Mouse (Mus musculus) forebrain, embryonic 15.5 days (tissue): ENCODE measurements around the gene Terb2. TPM values are rescaled to one million over a fixed set of nuclear protein-coding genes. Genes with fewer than 3 reads are reported as not detected.
A peak's percentile ranks its signal among the peaks of the same experiment; 100 is the strongest.
"Not testable (repeated sequence)": the region's sequence is repeated elsewhere in the genome, so short reads cannot be mapped to it uniquely, and the experiment has no call there.

Experiments used
- ATAC-seq: fragments of 200-750 bp; cut with Nextera tagmentation; replicated peaks from 2 replicates; pipeline ENCODE4 v1.8.0; 2017; ENCODE audit warnings: mild to moderate bottlenecking, moderate TSS enrichment, moderate library complexity
- H3K27ac ChIP-seq: fragments of 300-500 bp; sonication (generic); replicated peaks from 2 replicates; pipeline ENCODE4 v1.5.1; 2015; ENCODE audit warnings: mild to moderate bottlenecking, inconsistent platforms
- H3K27me3 ChIP-seq: fragments of 300-500 bp; sonication (generic); 2 replicates; pipeline ENCODE4 v1.6.1; 2015; ENCODE audit warnings: inconsistent platforms
- H3K36me3 ChIP-seq: fragments of 300-500 bp; sonication (generic); 2 replicates; pipeline ENCODE4 v1.6.1; 2015; ENCODE audit warnings: mild to moderate bottlenecking, inconsistent platforms
- H3K4me1 ChIP-seq: fragments of 300-500 bp; sonication (generic); 2 replicates; pipeline ENCODE4 v1.6.1; 2015; ENCODE audit warnings: inconsistent platforms
- H3K4me2 ChIP-seq: fragments of 300-500 bp; sonication (generic); replicated peaks from 2 replicates; pipeline ENCODE4 v1.6.1; 2015; ENCODE audit warnings: mild to moderate bottlenecking, inconsistent platforms
- H3K4me3 ChIP-seq: fragments of 300-500 bp; sonication (generic); 2 replicates; pipeline ENCODE4 v1.5.1; 2015; ENCODE audit warnings: mild to moderate bottlenecking, inconsistent platforms
- H3K9ac ChIP-seq: fragments of 300-500 bp; sonication (generic); replicated peaks from 2 replicates; pipeline ENCODE4 v1.6.1; 2015; ENCODE audit warnings: mild to moderate bottlenecking, inconsistent platforms
- H3K9me3 ChIP-seq: fragments of 300-500 bp; sonication (generic); 2 replicates; pipeline ENCODE4 v1.6.1; 2016; ENCODE audit warnings: inconsistent platforms
- WGBS: fragments of 180-500 bp; shearing (Covaris S2); methylation state at CpG from one replicate; pipeline ENCODE4 v1.1.7; 2015; ENCODE audit warnings: mixed read lengths; 5-methylcytosine and 5-hydroxymethylcytosine counted together
- polyA plus RNA-seq: library from polyadenylated mRNA; unstranded; fragments of >200 nt; fragmentation: Nextera tagmentation; extraction: Ambion mirVana; gene quantifications from 2 replicates; pipeline ENCODE4 v1.2.1, GENCODE M21; 2015

Terb2 gene
- polyA plus RNA-seq, 1 experiment from 2014 or later: not detected

DNA sequence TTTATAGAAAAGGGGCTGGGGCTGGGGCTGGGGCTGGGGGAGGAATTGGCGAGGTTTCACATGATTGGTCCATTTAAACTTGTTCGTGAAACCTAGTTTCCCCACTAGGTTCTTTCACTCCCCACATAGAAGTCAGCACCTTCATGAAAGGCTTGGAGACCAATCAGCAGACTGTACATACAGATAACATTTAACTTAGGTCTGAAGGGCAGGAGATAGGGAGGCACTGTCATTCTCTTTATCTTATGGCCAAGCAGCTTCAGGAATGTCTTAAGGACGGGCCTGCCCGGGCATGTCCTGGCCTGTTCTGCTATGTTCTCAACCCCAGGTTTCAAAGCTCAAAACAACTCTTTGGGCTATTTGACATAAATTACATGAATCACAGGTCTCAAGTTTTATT lies 31.0 kb downstream of the Terb2 start:
- not testable (repeated sequence) for H3K4me3 ChIP-seq, H3K27me3 ChIP-seq, H3K27ac ChIP-seq, H3K4me2 ChIP-seq, H3K9ac ChIP-seq, ATAC-seq, H3K9me3 ChIP-seq, H3K4me1 ChIP-seq, H3K36me3 ChIP-seq
- 93% methylated on average over 4 of the region's 4 CpGs for whole genome bisulfite sequencing

DNA sequence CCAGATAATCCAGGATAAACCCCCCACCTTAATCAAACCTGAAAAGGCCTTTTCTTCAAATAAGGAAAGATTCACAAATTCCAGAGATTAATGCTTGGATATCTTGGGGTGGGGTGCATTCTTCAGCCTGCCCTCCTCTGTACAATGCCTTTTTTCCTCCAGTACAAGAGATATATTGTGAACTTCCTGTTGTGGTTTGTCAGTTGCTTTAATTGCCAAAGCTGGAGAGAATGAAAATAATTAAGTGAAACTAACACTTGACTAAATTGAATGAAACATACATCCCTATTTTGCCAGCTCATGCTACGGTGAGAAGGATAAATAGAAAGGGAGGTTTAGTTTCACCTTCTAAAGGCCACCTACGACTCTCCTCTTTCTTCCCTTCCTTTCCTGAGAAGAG lies 32.2 kb downstream of the Terb2 start:
- H3K27me3 ChIP-seq: no peaks in the 10 kb centered on the region
- no peaks in the 10 kb centered on the region for H3K4me1 ChIP-seq
- H3K4me2 ChIP-seq: no peak overlapping the region
- no peak overlapping the region for H3K4me3 ChIP-seq
- no peak for ATAC-seq
- H3K9me3 ChIP-seq: no peaks in the 10 kb centered on the region
- H3K36me3 ChIP-seq: no peaks in the 10 kb centered on the region
- H3K9ac ChIP-seq: no peak overlapping the region
- no peak overlapping the region for H3K27ac ChIP-seq
- 54% methylated on average over 2 of the region's 2 CpGs for WGBS

DNA sequence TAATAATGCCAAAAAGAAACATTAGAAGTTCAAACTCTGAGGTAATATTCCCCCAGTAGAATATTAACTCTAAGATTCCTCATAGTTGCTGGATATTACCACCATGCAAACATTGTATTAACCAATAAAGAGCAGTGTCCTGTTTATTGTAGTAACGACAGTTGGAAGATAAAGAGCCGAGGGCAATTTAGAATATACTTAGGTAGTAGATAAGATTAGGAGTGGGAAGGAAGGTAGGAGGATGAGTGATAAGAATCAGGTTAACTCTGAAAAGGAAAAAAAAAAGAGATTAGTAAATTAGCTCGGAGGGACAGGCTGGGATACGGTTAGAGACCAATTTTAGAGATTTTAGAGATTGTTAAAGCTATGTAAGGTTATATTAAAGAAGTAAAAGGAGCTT lies 35.3 kb downstream of the Terb2 start:
- Histone ChIP-seq H3K4me2 (no peak overlapping the region), H3K9ac (no peak overlapping the region), H3K9me3 (no peaks in the 10 kb centered on the region), H3K4me3 (no peak overlapping the region), H3K4me1 (no peaks in the 10 kb centered on the region), H3K27ac (no peak overlapping the region), H3K27me3 (no peaks in the 10 kb centered on the region), H3K36me3 (no peaks in the 10 kb centered on the region)
- no peak for ATAC-seq
- 87% methylated on average over 4 of the region's 4 CpGs for WGBS

DNA sequence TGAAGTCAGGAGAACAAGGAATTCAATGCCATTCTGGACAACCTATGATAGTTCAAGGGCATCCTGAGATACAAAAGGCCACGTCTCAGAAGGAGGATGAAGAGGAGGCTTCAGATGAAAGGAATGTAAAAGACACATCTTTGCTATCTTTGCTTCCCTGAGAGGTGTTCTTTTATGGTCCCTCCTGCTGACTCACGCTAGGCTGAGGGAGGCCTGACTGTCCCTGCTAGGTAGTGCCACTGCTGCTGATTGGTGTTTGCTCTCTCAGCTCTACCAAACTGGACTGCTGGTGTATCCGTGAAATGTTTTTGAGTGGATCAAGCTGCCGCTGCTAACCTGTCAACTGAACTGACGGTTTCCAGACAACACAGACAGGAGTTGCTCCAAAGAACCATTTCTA lies 35.7 kb downstream of the Terb2 start:
- H3K4me3 ChIP-seq: no peak overlapping the region
- H3K9ac ChIP-seq: no peak overlapping the region
- no peaks in the 10 kb centered on the region for H3K9me3 ChIP-seq
- H3K4me2 ChIP-seq: no peak overlapping the region
- ATAC-seq: no peak
- no peaks in the 10 kb centered on the region for H3K27me3 ChIP-seq
- WGBS: 70% methylated on average over 5 of the region's 5 CpGs
- H3K4me1 ChIP-seq: no peaks in the 10 kb centered on the region
- no peaks in the 10 kb centered on the region for H3K36me3 ChIP-seq
- H3K27ac ChIP-seq: no peak overlapping the region

DNA sequence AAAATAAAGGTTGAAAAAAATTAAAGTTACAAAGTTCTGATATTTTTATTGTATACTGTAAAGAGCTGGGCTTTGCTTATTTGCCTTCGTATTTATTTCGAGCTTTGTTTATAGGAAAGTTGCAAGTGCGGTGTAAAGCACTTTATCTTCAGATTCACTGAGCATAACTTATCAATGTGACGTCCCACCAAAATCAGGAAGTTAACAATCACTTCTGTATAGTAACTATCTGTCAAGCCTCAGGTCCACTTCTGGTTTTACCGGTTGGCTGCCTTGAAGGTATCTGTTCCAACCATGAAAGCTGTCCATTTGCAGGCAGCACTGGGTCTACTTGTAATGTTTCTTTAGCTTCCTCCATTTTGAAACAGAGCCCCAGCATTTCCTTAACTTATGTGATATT lies 36.2 kb downstream of the Terb2 start:
- Histone ChIP-seq H3K36me3 (no peaks in the 10 kb centered on the region), H3K4me2 (no peak overlapping the region), H3K9me3 (no peaks in the 10 kb centered on the region), H3K9ac (no peak overlapping the region), H3K4me1 (no peaks in the 10 kb centered on the region), H3K27me3 (no peaks in the 10 kb centered on the region), H3K27ac (no peak overlapping the region), H3K4me3 (no peak overlapping the region)
- 92% methylated on average over 5 of the region's 5 CpGs for WGBS
- no peak for ATAC-seq

DNA sequence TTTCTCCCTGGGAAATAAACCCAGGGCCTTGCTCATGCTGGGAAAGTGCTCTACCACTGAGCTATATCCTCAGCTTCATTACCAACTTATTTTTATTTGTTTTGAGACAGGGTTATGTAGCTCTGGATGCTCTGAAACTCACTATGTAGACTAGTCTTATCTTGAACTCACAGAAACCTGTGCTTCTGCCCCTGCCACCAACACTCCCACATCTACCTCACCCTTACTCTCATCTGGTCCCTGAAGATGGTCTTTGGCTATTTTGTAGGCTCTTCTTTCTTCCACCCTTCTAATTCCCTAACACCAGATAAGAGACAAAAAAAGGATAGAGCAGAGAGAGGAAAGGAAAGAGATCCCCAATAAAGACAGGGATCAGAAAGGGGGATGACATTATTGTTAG lies 37.6 kb downstream of the Terb2 start:
- no peaks in the 10 kb centered on the region for H3K4me1 ChIP-seq
- no peak overlapping the region for H3K4me2 ChIP-seq
- H3K27ac ChIP-seq: no peak overlapping the region
- no peaks in the 10 kb centered on the region for H3K27me3 ChIP-seq
- no peak overlapping the region for H3K4me3 ChIP-seq
- H3K9me3 ChIP-seq: no peaks in the 10 kb centered on the region
- ATAC-seq: no peak
- no peak overlapping the region for H3K9ac ChIP-seq
- no peaks in the 10 kb centered on the region for H3K36me3 ChIP-seq

DNA sequence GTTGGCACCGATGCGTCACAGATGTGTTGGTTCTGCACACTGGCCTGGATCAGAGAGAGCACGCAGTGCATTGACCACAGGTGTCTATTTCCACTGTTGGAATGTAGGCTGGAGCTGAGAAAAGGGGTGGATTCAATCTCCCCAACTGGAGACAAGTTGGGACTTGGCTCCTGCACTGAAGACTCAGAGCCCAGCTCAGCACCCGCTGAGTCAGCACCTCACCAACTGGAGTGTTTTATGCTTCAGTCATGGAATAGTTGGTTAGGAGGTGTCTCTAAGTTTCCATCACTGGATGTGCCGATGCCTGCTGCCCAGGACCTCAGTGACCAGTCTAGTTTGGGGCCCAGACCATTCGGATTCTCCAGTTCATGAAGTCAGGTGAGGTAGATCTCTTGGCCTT lies 44.3 kb downstream of the Terb2 start:
- no peak for ATAC-seq
- Histone ChIP-seq H3K9me3 (no peaks in the 10 kb centered on the region), H3K4me3 (no peak overlapping the region), H3K4me1 (peaks cover 10% of the 10 kb centered on the region), H3K27ac (no peak overlapping the region), H3K4me2 (no peak overlapping the region), H3K9ac (no peak overlapping the region), H3K27me3 (no peaks in the 10 kb centered on the region), H3K36me3 (no peaks in the 10 kb centered on the region)
- 91% methylated on average over 6 of the region's 6 CpGs for WGBS

DNA sequence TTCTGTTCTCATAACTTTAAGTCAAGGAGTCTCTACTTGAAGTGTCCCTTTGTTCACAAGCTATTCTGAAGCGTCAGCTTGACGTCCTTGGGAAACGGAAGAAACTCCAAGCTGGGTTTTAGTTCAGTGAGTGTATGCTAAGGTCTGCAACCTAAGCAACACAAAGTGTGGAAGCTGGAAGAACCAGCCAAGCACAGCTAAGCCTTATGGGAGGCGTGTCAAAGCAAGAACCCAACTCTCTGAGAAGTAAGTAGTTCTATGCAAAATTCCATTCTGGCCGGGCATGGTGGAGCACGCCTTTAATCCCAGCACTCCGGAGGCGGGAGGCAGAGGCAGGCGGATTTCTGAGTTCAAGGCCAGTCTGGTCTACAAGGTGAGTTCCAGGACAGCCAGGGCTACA lies 45.5 kb downstream of the Terb2 start:
- Histone ChIP-seq H3K36me3 (no peaks in the 10 kb centered on the region), H3K4me1 (peaks cover 13% of the 10 kb centered on the region), H3K27me3 (no peaks in the 10 kb centered on the region), H3K4me2 (no peak overlapping the region), H3K4me3 (no peak overlapping the region), H3K9me3 (no peaks in the 10 kb centered on the region), H3K27ac (no peak overlapping the region), H3K9ac (no peak overlapping the region)
- no peak for ATAC-seq
- WGBS: 80% methylated on average over 9 of the region's 9 CpGs

DNA sequence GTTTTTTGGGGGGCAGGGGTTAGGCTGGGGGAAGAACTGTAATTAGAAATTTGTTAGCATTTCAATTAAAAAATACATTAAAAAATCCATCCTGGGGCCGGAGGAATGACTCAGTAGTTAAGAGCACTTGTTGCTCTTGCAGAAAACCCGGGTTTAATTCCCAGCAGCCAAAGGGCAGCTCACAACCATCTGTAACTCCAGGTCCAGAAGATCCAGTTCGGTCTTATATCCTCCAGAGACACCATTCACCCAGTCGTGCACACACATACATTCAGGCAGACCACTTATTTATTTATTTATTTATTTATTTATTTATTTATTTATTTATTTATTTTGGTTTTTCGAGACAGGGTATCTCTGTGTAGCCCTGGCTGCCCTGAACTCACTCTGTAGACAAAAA lies 47.3 kb downstream of the Terb2 start:
- no peak; the same call in 1 of the 2 replicates for ATAC-seq
- peak overlapping the region; percentile 58; the same call in 1 of the 2 replicates for H3K4me3 ChIP-seq
- H3K9ac ChIP-seq: no peak overlapping the region
- peaks cover 13% of the 10 kb centered on the region for H3K4me1 ChIP-seq
- H3K36me3 ChIP-seq: no peaks in the 10 kb centered on the region
- H3K27me3 ChIP-seq: no peaks in the 10 kb centered on the region
- peak overlapping the region; percentile 64 for H3K4me2 ChIP-seq
- no peaks in the 10 kb centered on the region for H3K9me3 ChIP-seq
- no peak overlapping the region for H3K27ac ChIP-seq
- WGBS: 56% methylated on average over 5 of the region's 5 CpGs

DNA sequence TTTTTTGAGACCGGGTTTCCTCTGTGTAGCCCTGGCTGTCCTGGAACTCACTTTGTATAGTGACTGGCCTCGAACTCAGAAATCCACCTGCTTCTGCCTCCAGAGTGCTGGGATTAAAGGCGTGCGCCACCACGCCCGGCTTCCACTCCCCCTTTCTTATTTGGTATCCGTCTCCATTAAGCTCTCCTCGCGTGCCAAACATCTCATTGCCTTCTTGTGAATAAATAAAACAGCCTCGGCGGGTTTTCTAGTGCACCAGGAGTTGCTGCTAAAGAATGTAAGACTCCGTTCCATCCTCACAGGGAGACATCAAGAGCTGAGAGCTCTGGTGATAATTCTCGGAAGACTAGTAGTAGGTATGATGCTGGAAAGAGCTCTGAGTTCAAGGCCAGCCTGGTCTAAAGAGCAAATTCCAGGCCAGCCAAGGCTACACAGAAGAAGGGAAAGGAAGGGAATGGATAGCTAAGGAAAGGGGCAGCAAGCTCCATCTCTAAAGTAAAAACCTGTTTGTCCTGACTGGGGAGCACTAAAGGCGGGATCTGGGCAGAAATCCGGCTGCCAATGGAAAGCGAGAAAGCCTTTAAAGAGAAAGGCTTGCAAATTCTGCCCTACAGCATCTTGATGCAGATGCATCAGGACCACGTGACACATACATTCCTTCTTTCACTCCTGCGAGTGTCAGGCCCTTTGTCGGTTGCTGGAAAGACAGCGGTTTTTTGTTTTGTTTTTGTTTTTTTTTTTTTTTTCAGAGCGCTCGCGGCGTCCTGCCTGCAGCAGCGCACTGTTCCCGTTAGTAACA lies 47.9 kb downstream of the Terb2 start:
- Histone ChIP-seq H3K4me2 (peak overlapping the region; percentile 64), H3K4me3 (peak overlapping the region; percentile 58), H3K27me3 (no peaks in the 10 kb centered on the region), H3K9ac (peak overlapping the region; percentile 48), H3K4me1 (peaks cover 13% of the 10 kb centered on the region), H3K36me3 (no peaks in the 10 kb centered on the region), H3K27ac (peak overlapping the region; percentile 86), H3K9me3 (no peaks in the 10 kb centered on the region)
- ATAC-seq: peak; percentile 47
- 5% methylated on average over 26 of the region's 26 CpGs for WGBS

DNA sequence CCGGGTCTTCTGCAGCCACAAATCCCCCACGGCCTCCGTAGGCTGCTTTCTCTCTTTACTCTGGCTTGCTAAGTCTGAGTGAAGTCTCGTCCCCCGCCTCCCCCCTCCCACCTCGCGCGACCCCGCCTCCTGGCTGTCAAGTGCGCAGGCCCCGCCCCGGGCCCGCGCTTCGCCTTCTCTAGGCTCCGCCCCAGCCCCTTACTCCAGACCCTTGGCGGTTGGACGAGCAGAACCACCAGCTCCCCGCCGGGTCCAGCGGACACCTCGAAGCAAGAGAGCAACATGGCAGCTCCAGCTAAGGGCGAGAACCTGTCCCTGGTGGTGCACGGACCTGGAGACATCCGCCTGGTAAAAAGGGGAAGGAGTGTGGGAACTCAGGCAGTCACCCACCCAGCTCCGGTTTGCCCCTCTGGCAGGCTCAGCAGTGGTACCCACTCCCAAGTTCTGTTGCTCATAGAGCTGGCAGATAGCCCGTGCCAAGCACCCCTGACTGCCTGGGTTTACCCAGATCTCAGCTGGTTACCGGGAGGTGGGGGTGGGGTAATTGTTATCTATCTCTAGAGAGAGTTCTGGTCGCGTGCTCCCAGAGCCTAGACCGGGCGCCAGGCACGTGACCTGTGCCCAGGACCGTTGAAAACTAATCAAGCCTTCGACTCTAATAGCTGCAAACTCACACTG lies 48.7 kb downstream of the Terb2 start, which contains the start of gene Sord:
TSS of gene Sord (plus strand) at position 139 of the 678 bp plus-strand sequence.
- Histone ChIP-seq H3K9ac (peak within 1 kb of the TSS; percentile 48), H3K4me1 (peaks cover 13% of the 10 kb centered on the region), H3K4me2 (peak within 1 kb of the TSS; percentile 64), H3K36me3 (no peaks in the 10 kb centered on the region), H3K4me3 (peak within 1 kb of the TSS; percentile 58), H3K9me3 (no peaks in the 10 kb centered on the region), H3K27me3 (no peaks in the 10 kb centered on the region), H3K27ac (peak within 1 kb of the TSS; percentile 86)
- peak; percentile 95 for ATAC-seq
- WGBS: under 1% methylated on average over 35 of the region's 35 CpGs

DNA sequence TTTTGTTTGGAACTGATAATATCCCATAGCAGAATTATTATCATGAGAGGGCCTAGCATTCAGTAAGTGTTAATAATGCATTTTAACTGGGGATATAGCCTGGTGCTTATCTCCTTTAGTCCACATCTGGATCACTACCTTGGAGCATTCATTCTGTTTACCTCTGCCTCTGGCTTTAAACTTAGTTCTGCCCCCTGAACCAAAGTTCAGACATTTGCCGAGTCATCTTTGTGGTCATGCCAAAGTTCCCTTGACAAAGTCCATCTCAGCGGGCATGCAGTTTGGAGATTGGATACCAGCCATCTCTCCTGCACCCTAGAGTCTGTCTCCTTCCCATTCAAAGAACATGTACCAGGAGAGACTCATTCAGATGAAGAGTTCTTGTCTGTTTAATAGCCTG lies 49.4 kb downstream of the Terb2 start:
- Histone ChIP-seq H3K27me3 (no peaks in the 10 kb centered on the region), H3K4me2 (peak overlapping the region; percentile 64), H3K9me3 (no peaks in the 10 kb centered on the region), H3K27ac (no peak overlapping the region), H3K9ac (peak overlapping the region; percentile 48), H3K4me3 (peak overlapping the region; percentile 58), H3K36me3 (no peaks in the 10 kb centered on the region), H3K4me1 (peaks cover 13% of the 10 kb centered on the region)
- WGBS: 79% methylated on average over 2 of the region's 2 CpGs
- ATAC-seq: no peak
